Mouse (Mus musculus) erythroblast, embryonic 14.5 days (primary cell): ENCODE data around the gene Oasl2. TPM values are rescaled to one million over a fixed set of nuclear protein-coding genes. Genes with fewer than 3 reads are reported as not detected.
"Not testable (repeated sequence)": the region's sequence is repeated elsewhere in the genome, so short reads cannot be mapped to it uniquely, and the experiment has no call there.

Experiments used
- H3K27me3 ChIP-seq: 2 replicates; pipeline ENCODE4 v1.6.1; 2012; ENCODE audit warnings: inconsistent platforms; ENCODE audit not compliant: control insufficient read depth
- H3K36me3 ChIP-seq: 2 replicates; pipeline ENCODE4 v1.6.1; 2012; ENCODE audit warnings: mild to moderate bottlenecking, inconsistent platforms; ENCODE audit not compliant: control insufficient read depth
- H3K4me1 ChIP-seq: 2 replicates; pipeline ENCODE4 v1.6.1; 2012; ENCODE audit warnings: inconsistent platforms; ENCODE audit not compliant: control insufficient read depth
- H3K4me3 ChIP-seq: replicated peaks from 2 replicates; pipeline ENCODE3; 2012; ENCODE audit warnings: moderate library complexity, mild to moderate bottlenecking, inconsistent platforms
- H3K9me3 ChIP-seq: 2 replicates; pipeline ENCODE4 v1.6.1; 2012; ENCODE audit warnings: low read length, inconsistent platforms, mixed read lengths; ENCODE audit not compliant: control insufficient read depth
- GATA1 ChIP-seq: IDR thresholded peaks from 2 replicates; pipeline ENCODE4 v1.6.1; 2012; ENCODE audit warnings: low read length, inconsistent platforms, mixed read lengths
- TAL1 ChIP-seq: IDR thresholded peaks from 3 replicates; pipeline ENCODE4 v1.6.1; 2012; ENCODE audit warnings: low read length, inconsistent platforms, mixed read lengths
- polyA plus RNA-seq: library from polyadenylated mRNA; stranded (reverse); fragments of >175 nt; gene quantifications from 2 replicates; pipeline ENCODE4 v1.2.3, GENCODE M21; 2012

The Oasl2 gene
- polyA plus RNA-seq = 0.02 and 0.09 TPM in 2 replicates

GRCm38 (mm10) chr5:114896688-114897373 lies at the start of gene Oasl2:
Oasl2 (plus strand) TSS chr5:114896936.
- TF ChIP-seq TAL1 (no peak), GATA1 (no peak)
- H3K27me3 ChIP-seq = peaks cover 21% of the 10 kb centered on the region
- H3K36me3 ChIP-seq = no peaks in the 10 kb centered on the region
- H3K4me3 ChIP-seq = no peak within 1 kb of the TSS
- no peaks in the 10 kb centered on the region for H3K9me3 ChIP-seq
- peaks cover 5% of the 10 kb centered on the region for H3K4me1 ChIP-seq

- Histone ChIP-seq H3K36me3 (no peaks in the 10 kb centered on the region), H3K27me3 (peaks cover 3% of the 10 kb centered on the region; the same call in 1 of the 2 replicates), H3K4me3 (no peak overlapping the region), H3K4me1 (no peaks in the 10 kb centered on the region; the same call in 1 of the 2 replicates), H3K9me3 (no peaks in the 10 kb centered on the region)
- TF ChIP-seq TAL1 (no peak), GATA1 (no peak)
These were observed 45.0 kb upstream of the Oasl2 start for GRCm38 (mm10) chr5:114851565-114852236.

- not testable (repeated sequence) for H3K27me3 ChIP-seq, H3K9me3 ChIP-seq, H3K36me3 ChIP-seq, H3K4me3 ChIP-seq, H3K4me1 ChIP-seq
These were observed 43.4 kb upstream of the Oasl2 start, which contains the start of gene 4930519G04Rik for GRCm38 (mm10) chr5:114853364-114853763. 4930519G04Rik (plus strand) TSS chr5:114853664.

GRCm38 (mm10) chr5:114858582-114858981 lies 38.2 kb upstream of the Oasl2 start, which contains the start of gene Gm9936:
Gm9936 (minus strand) TSS chr5:114858682.
- no peaks in the 10 kb centered on the region for H3K36me3 ChIP-seq
- no peak for TF ChIP-seq TAL1
- no peak for TF ChIP-seq GATA1
- H3K4me1 ChIP-seq = peaks cover 2% of the 10 kb centered on the region; the same call in 1 of the 2 replicates
- H3K27me3 ChIP-seq = peaks cover 10% of the 10 kb centered on the region
- no peak within 1 kb of the TSS for H3K4me3 ChIP-seq
- H3K9me3 ChIP-seq = no peaks in the 10 kb centered on the region

GRCm38 (mm10) chr5:114859253-114859652 lies 37.5 kb upstream of the Oasl2 start:
- peaks cover 2% of the 10 kb centered on the region; the same call in 1 of the 2 replicates for H3K4me1 ChIP-seq
- H3K4me3 ChIP-seq = no peak overlapping the region
- TF ChIP-seq TAL1 (no peak), GATA1 (no peak)
- no peaks in the 10 kb centered on the region for H3K9me3 ChIP-seq
- peaks cover 10% of the 10 kb centered on the region for H3K27me3 ChIP-seq
- no peaks in the 10 kb centered on the region for H3K36me3 ChIP-seq

- peaks cover 6% of the 10 kb centered on the region for H3K27me3 ChIP-seq
- TF ChIP-seq GATA1 = no peak
- no peak for TF ChIP-seq TAL1
- H3K36me3 ChIP-seq = no peaks in the 10 kb centered on the region
- H3K4me1 ChIP-seq = peaks cover 2% of the 10 kb centered on the region; the same call in 1 of the 2 replicates
- H3K9me3 ChIP-seq = no peaks in the 10 kb centered on the region; the same call in 1 of the 2 replicates
- no peak overlapping the region for H3K4me3 ChIP-seq
These were observed 35.0 kb upstream of the Oasl2 start for GRCm38 (mm10) chr5:114861730-114862129.

- no peaks in the 10 kb centered on the region for H3K36me3 ChIP-seq
- H3K4me1 ChIP-seq = no peaks in the 10 kb centered on the region
- H3K9me3 ChIP-seq = peaks cover 6% of the 10 kb centered on the region
- H3K4me3 ChIP-seq = no peak overlapping the region
- no peaks in the 10 kb centered on the region for H3K27me3 ChIP-seq
- no peak for TF ChIP-seq TAL1
- no peak for TF ChIP-seq GATA1
These were observed 31.9 kb upstream of the Oasl2 start for GRCm38 (mm10) chr5:114864813-114865212.

GRCm38 (mm10) chr5:114865279-114865678 lies 31.5 kb upstream of the Oasl2 start:
- Histone ChIP-seq H3K4me3 (no peak overlapping the region), H3K9me3 (peaks cover 6% of the 10 kb centered on the region), H3K27me3 (no peaks in the 10 kb centered on the region), H3K36me3 (no peaks in the 10 kb centered on the region), H3K4me1 (no peaks in the 10 kb centered on the region)
- no peak for TF ChIP-seq GATA1
- TF ChIP-seq TAL1 = no peak

- no peak for TF ChIP-seq TAL1
- no peak for TF ChIP-seq GATA1
- H3K4me3 ChIP-seq = no peak overlapping the region
These were observed 20.9 kb upstream of the Oasl2 start for GRCm38 (mm10) chr5:114875858-114876257.

More at GRCm38 (mm10) chr5:114875858-114876257, 20.9 kb upstream of the Oasl2 start:
- no peaks in the 10 kb centered on the region for H3K27me3 ChIP-seq
- H3K9me3 ChIP-seq = no peaks in the 10 kb centered on the region
- no peaks in the 10 kb centered on the region for H3K36me3 ChIP-seq
- no peaks in the 10 kb centered on the region for H3K4me1 ChIP-seq
